Mouse (Mus musculus) CH12.LX (cell line): ENCODE results near the gene Col4a6. TPM values are rescaled to one million over a fixed set of nuclear protein-coding genes. Genes with fewer than 3 reads are reported as not detected.

Source experiments
- DNase-seq: peaks from one replicate; pipeline ENCODE4 v3.0.0-alpha.2; 2013; ENCODE audit errors: extremely low read depth
- H3K27ac ChIP-seq: 2 replicates; pipeline ENCODE4 v1.5.1; 2012; ENCODE audit warnings: low read depth, mild to moderate bottlenecking, control low read depth, moderate library complexity; ENCODE audit not compliant: insufficient read depth
- H3K27me3 ChIP-seq: replicated peaks from 2 replicates; pipeline ENCODE3; 2012; ENCODE audit warnings: inconsistent platforms
- H3K36me3 ChIP-seq, 2 experiments: replicated peaks in 1 of 2; 2 replicates each; pipeline versions ENCODE3 to v1.6.1; 2012; ENCODE audit warnings: inconsistent platforms in 1 of 2, low read length in 1 of 2, mild to moderate bottlenecking in 1 of 2, mixed read lengths in 1 of 2, moderate library complexity in 1 of 2; ENCODE audit not compliant: control insufficient read depth in 1 of 2, insufficient read depth in 1 of 2
- H3K4me1 ChIP-seq, 2 experiments: 2 replicates each; pipeline ENCODE4 v1.6.1; 2012; ENCODE audit warnings: inconsistent platforms in 1 of 2, moderate library complexity in 1 of 2; ENCODE audit not compliant: insufficient read depth in 2 of 2, control insufficient read depth in 1 of 2
- H3K4me2 ChIP-seq: 2 replicates; pipeline ENCODE4 v1.6.1; 2012; ENCODE audit warnings: low read depth, mild to moderate bottlenecking, control low read depth; ENCODE audit not compliant: poor library complexity, insufficient read depth, severe bottlenecking
- H3K4me3 ChIP-seq, 3 experiments: fragments of 150-350 bp in 1 of 3; sonication (generic) in 1 of 3; replicated peaks in 1 of 3; 2 replicates each; pipeline versions ENCODE3 to v1.5.1; 2011 to 2012; ENCODE audit warnings: low read depth in 2 of 3, low read length in 2 of 3, mild to moderate bottlenecking in 2 of 3, moderate library complexity in 2 of 3, control low read depth in 1 of 3, improper control_type of control experiment in 1 of 3, inconsistent platforms in 1 of 3, mixed read lengths in 1 of 3; ENCODE audit not compliant: poor library complexity in 1 of 3
- H3K79me2 ChIP-seq: replicated peaks from 2 replicates; pipeline ENCODE4 v1.6.1; 2012; ENCODE audit warnings: mild to moderate bottlenecking, moderate library complexity; ENCODE audit not compliant: control insufficient read depth, poor library complexity, insufficient read depth, severe bottlenecking; ENCODE audit errors: extremely low read depth
- H3K9ac ChIP-seq: 2 replicates; pipeline ENCODE4 v1.6.1; 2012; ENCODE audit warnings: low read depth, mild to moderate bottlenecking, control low read depth, moderate library complexity; ENCODE audit not compliant: insufficient read depth
- H3K9me3 ChIP-seq: replicated peaks from 2 replicates; pipeline ENCODE3; 2012; ENCODE audit warnings: low read length, inconsistent platforms, mixed read lengths
- BHLHE40 ChIP-seq: IDR thresholded peaks from 2 replicates; pipeline ENCODE4 v1.6.1; 2011; ENCODE audit warnings: mild to moderate bottlenecking, low read depth, low read length, improper control_type of control experiment
- CHD2 ChIP-seq: IDR thresholded peaks from 2 replicates; pipeline ENCODE4 v1.6.1; 2011; ENCODE audit warnings: low read length, improper control_type of control experiment
- CTCF ChIP-seq, 2 experiments: IDR thresholded peaks in 1 of 2; conservative IDR thresholded peaks in 1 of 2; 2 replicates each; pipeline ENCODE4 v1.5.1; 2011 to 2012; ENCODE audit warnings: low read depth in 2 of 2, low read length in 2 of 2, improper control_type of control experiment in 1 of 2, inconsistent platforms in 1 of 2, mild to moderate bottlenecking in 1 of 2, moderate library complexity in 1 of 2
- ELF1 ChIP-seq: IDR thresholded peaks from 2 replicates; pipeline ENCODE4 v1.6.1; 2014; ENCODE audit warnings: low read depth, mild to moderate bottlenecking, inconsistent platforms, low read length, improper control_type of control experiment
- ETS1 ChIP-seq: conservative IDR thresholded peaks from 2 replicates; pipeline ENCODE4 v1.6.1; 2012; ENCODE audit warnings: low read depth, mild to moderate bottlenecking, inconsistent platforms, low read length, improper control_type of control experiment, moderate library complexity
- HCFC1 ChIP-seq: IDR thresholded peaks from 2 replicates; pipeline ENCODE4 v1.6.1; 2012; ENCODE audit warnings: low read depth, mild to moderate bottlenecking, inconsistent platforms, low read length, improper control_type of control experiment
- IRF4 ChIP-seq: IDR thresholded peaks from 2 replicates; pipeline ENCODE4 v1.6.1; 2014; ENCODE audit warnings: low read depth, mild to moderate bottlenecking, inconsistent platforms, low read length, improper control_type of control experiment
- KAT2A ChIP-seq: IDR thresholded peaks from 2 replicates; pipeline ENCODE4 v1.6.1; 2012; ENCODE audit warnings: low read length, improper control_type of control experiment, inconsistent platforms; ENCODE audit not compliant: insufficient replicate concordance
- MAZ ChIP-seq: IDR thresholded peaks from 2 replicates; pipeline ENCODE4 v1.6.1; 2012; ENCODE audit warnings: low read depth, mild to moderate bottlenecking, inconsistent platforms, low read length, improper control_type of control experiment, moderate library complexity
- MEF2A ChIP-seq: IDR thresholded peaks from 2 replicates; pipeline ENCODE4 v1.6.1; 2014; ENCODE audit warnings: low read depth, mild to moderate bottlenecking, inconsistent platforms, low read length, improper control_type of control experiment, borderline replicate concordance
- MXI1 ChIP-seq: IDR thresholded peaks from 2 replicates; pipeline ENCODE4 v1.6.1; 2011; ENCODE audit warnings: mild to moderate bottlenecking, low read depth, low read length, improper control_type of control experiment
- PAX5 ChIP-seq: IDR thresholded peaks from 2 replicates; pipeline ENCODE4 v1.6.1; 2012; ENCODE audit warnings: low read length, inconsistent platforms, mixed read lengths
- POLR2A ChIP-seq: IDR thresholded peaks from 2 replicates; pipeline ENCODE4 v1.6.1; 2011; ENCODE audit warnings: low read depth, mild to moderate bottlenecking, improper control_type of control experiment, low read length
- RAD21 ChIP-seq: IDR thresholded peaks from 2 replicates; pipeline ENCODE4 v1.6.1; 2011; ENCODE audit warnings: low read depth, mild to moderate bottlenecking, low read length, improper control_type of control experiment, moderate library complexity
- RCOR1 ChIP-seq: conservative IDR thresholded peaks from 2 replicates; pipeline ENCODE4 v1.6.1; 2012; ENCODE audit warnings: low read depth, mild to moderate bottlenecking, inconsistent platforms, low read length, improper control_type of control experiment
- SMC3 ChIP-seq: IDR thresholded peaks from 2 replicates; pipeline ENCODE4 v1.6.1; 2011; ENCODE audit warnings: low read depth, low read length, improper control_type of control experiment
- TCF12 ChIP-seq: IDR thresholded peaks from 2 replicates; pipeline ENCODE4 v1.6.1; 2014; ENCODE audit warnings: low read depth, mild to moderate bottlenecking, inconsistent platforms, low read length, improper control_type of control experiment
- UBTF ChIP-seq: IDR thresholded peaks from 2 replicates; pipeline ENCODE4 v1.6.1; 2012; ENCODE audit warnings: low read depth, mild to moderate bottlenecking, inconsistent platforms, low read length, improper control_type of control experiment, moderate library complexity
- ZMIZ1 ChIP-seq: IDR thresholded peaks from 2 replicates; pipeline ENCODE4 v1.6.1; 2012; ENCODE audit warnings: low read depth, mild to moderate bottlenecking, inconsistent platforms, low read length, improper control_type of control experiment
- dilution Hi-C: fragments of 300-500 bp; cut with MboI; formaldehyde crosslinking; loops from 2 replicates; pipeline ENCODE4 v1.14.3; 2020; ENCODE audit warnings: low sequenced_read_pairs; ENCODE audit not compliant: extremely low pct_unique_long_range_greater_than_20kb, extremely low pct_ligation_motif_present
- in situ Hi-C: fragments of 300-500 bp; cut with MboI; formaldehyde crosslinking; loops from 3 replicates; pipeline ENCODE4 v1.14.3; 2019; ENCODE audit warnings: low sequenced_read_pairs, low pct_ligation_motif_present, low pct_unique_long_range_greater_than_20kb, mixed read lengths
- polyA plus RNA-seq: library from polyadenylated mRNA; unstranded; fragments of >175 nt; gene quantifications from 2 replicates; pipeline ENCODE4 v1.2.1, GENCODE M21; 2012; ENCODE audit warnings: low read depth; ENCODE audit not compliant: insufficient read length
- total RNA-seq, 2 experiments: library from RNA; depleted of rRNA; stranded (reverse); fragments of 300-350 nt in 1 of 2; fragments of >200 nt in 1 of 2; gene quantifications; 2 replicates each; pipeline ENCODE4 v1.2.3; 2012 to 2014

Gene Col4a6
- total and polyA plus RNA-seq, 3 experiments: 0.07 to 0.13 TPM; not detected in 1

DNA sequence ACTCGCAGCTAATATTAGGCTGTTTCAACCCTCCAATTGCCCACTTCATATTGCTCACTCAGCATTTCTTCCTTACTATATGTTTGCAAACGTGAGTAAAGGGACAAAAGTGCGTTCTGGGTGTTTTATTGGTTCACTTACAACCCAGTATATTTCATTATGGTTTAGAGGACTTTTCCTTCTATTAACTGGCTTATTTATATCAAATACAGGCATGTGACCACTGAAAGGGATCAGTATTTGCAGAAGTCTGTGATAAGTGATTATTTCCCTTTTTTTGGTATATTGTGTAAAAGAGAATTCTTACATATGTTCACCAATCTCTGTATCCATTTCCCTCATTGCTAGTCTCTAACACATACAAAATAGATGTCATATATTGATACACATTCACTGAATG, 313.5 kb downstream of the Col4a6 start:
- no peak for TF ChIP-seq RCOR1
- TF ChIP-seq TCF12: no peak
- TF ChIP-seq ETS1: no peak
- TF ChIP-seq CHD2: no peak
- no peak for TF ChIP-seq RAD21
- no peak for TF ChIP-seq POLR2A
- TF ChIP-seq HCFC1: no peak
- TF ChIP-seq ELF1: no peak
- no peak for TF ChIP-seq MAZ
- no peak for TF ChIP-seq PAX5
- no peak for TF ChIP-seq MXI1
- TF ChIP-seq ZMIZ1: no peak
- TF ChIP-seq MEF2A: no peak
- no peak for TF ChIP-seq IRF4
- TF ChIP-seq KAT2A: no peak
- TF ChIP-seq, all 38 proteins: peak for 0
- Histone ChIP-seq H3K36me3 (peaks cover 12 to 21% of the 10 kb centered on the region in 2 experiments), H3K4me1 (peaks cover 11 to 20% of the 10 kb centered on the region in 2 experiments; a peak in 3 of 4 replicates), H3K4me2 (no peak overlapping the region), H3K4me3 (no peak overlapping the region), H3K9ac (no peak overlapping the region), H3K27me3 (no peaks in the 10 kb centered on the region), H3K27ac (no peak overlapping the region), H3K9me3 (no peaks in the 10 kb centered on the region), H3K79me2 (no peaks in the 10 kb centered on the region)
- dilution Hi-C loops (no loop called here), in situ Hi-C loops (no loop called here)
- DNase-seq: no peak

DNA sequence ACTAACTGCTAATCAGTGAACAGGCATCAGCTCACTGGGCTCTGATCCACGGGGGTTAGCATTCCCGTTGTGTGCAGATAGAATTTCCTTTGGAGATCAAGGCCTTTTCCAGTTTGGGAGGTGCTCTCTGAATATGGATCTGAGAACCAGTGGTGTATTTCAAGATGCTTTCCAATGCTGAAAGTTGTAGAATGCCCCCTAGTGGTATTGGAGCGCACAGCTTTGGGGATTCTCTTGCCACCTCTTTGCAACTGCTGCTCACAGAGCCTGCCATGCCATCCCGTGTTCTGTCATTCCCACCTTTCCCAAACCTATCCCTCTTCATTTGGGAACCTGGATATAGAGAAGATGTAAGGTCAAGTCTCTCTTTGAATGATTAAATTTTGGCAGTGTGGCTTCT, 315.7 kb downstream of the Col4a6 start:
- DNase-seq: peak; percentile 34
- H3K27ac ChIP-seq: no peak overlapping the region; the same call in 1 of the 2 replicates
- dilution Hi-C loops (no loop called here), in situ Hi-C loops (no loop called here)
- H3K36me3 ChIP-seq: peaks cover 28 to 42% of the 10 kb centered on the region in 2 experiments
- no peak overlapping the region for H3K4me2 ChIP-seq
- TF ChIP-seq RAD21 (peak; percentile 9), SMC3 (0 out of 2 replicates have a peak, but pooled peaks have one; percentile 20), UBTF (no peak), BHLHE40 (no peak), CTCF (conservative IDR thresholded peaks at IDR 0.05 in 1 of 2, IDR thresholded peaks at IDR 0.05 in 1 of 2; ENCODE audit: low read depth in 2 of 2, low read length in 2 of 2) (peak; percentile 58)
- H3K27me3 ChIP-seq: no peaks in the 10 kb centered on the region
- no peaks in the 10 kb centered on the region for H3K9me3 ChIP-seq
- no peak overlapping the region for H3K9ac ChIP-seq
- peaks cover 11 to 20% of the 10 kb centered on the region in 2 experiments; a peak in 3 of 4 replicates for H3K4me1 ChIP-seq
- no peaks in the 10 kb centered on the region for H3K79me2 ChIP-seq
- H3K4me3 ChIP-seq: no peak overlapping the region
